Mouse (Mus musculus) heart, postnatal 36 days (tissue): ENCODE measurements at regions not wholly inside any gene's neighbourhood (a gene's known extent, or its start where the extent isn't known, plus 50 kb on each side); places are given as distances from the start of the nearest gene placed in this dataset.

Experiments
- DNase-seq, 2 experiments: peaks; one replicate each; pipeline ENCODE4 v3.0.0; 2021 to 2022
- intact Hi-C: fragments of 180-260 bp; cut with DNase I; formaldehyde crosslinking; loops from one replicate; pipeline ENCODE4 v1.15.1; 2025

DNA sequence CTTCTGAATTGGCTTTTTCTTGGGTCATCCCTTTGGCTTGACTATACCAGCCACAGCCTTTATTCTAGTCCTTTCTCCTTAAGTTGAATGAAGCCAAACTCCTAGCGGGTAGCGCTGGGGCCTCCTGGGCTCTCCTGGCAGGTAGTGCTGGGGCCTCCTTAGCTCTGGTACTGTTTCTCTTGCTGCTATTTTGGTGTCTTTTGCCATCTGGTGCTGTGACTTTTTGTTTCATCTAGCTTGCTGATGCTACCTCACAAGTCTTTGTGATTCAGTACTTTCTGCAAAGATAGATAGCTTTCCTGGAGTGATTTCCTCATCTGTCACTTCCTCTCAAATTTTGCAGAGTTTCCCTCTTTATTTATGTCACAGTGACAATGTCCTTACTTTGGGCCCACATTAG, 90.1 kb downstream of the Tmem200c start:
- intact Hi-C loops: no loop called here
- DNase-seq: no peak

DNA sequence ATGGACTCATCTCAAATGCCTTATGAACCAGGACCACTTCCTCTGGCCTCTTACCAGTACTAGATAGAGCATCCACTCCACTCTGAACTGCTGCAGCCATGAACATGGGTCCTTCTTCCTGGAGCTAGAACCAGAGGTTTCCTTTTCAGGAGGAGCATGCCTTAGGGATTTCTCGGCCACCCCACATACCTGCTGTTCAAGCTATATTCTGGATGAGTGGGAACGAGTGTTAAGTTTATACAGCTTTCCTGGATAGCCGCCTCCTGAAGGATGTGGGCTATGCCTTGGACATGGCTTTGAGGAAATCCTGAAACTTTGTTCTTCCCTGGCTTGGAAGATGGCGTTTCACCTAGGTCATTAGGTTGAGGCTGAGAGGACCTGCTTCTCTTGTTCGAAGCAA, 91.8 kb downstream of the Tmem200c start:
- intact Hi-C loops: no loop called here
- DNase-seq: no peak

DNA sequence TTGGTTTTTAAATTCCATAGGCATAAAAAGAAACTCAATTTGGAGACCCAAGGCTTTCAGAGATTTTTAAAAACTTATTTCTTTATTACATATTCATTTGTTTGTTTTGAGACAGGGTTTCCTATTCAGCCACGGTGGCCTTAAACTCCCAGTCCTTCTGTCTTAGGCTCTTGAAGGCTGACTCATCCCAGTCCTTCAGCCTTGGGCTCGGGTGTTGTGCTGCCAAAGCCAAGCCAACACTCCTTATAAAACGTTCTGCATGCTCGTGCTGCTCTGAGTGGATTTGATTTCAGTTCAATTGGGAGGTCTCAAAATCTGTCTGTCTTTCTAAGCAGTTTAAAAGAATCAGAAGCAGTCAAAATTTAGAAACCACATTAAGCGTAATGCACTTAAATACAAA, 96.8 kb downstream of the Tmem200c start:
- no peak for DNase-seq
- intact Hi-C loops: no loop called here

DNA sequence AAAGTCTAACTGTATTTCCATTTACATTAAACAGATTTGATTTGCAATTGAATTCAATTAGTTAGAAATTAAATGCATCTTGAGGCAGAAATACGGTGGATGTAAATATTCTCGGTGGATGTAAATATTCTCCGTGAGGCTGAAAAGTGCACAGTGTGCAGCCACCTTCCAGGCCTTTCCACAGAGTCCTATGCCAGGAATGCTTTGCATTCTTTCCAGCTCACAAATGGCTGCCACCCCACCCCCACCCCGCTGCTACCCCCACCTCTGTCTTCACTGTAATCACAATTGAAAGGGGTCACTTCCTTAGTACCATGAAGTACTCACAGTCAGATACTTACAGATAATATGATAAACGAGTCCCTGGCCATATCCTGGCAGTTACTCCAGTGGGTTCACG, 101.0 kb downstream of the Tmem200c start:
- intact Hi-C loops: no loop called here

DNA sequence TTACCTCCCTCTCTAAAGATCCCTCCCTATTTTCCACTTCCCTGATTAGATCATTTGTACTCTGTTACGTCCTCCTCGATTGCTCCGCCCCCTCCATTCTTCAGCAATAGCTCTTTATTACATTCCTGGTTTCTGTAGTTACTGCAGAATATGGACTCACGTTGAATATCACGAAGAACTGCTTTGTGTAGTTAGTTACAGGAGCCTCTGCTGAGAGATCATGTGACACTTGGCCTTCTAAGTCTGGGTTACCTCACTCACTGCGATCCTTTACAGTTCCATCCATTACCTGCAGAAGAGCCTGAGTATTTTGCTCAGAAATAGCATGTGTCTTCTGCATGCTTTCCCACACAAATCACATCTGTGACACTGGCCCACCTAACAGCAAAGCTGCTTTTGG, 102.3 kb downstream of the Tmem200c start:
- DNase-seq: no peak
- intact Hi-C loops: no loop called here

More for the DNA sequence above, 101.0 kb downstream of the Tmem200c start:
- DNase-seq: no peak

DNA sequence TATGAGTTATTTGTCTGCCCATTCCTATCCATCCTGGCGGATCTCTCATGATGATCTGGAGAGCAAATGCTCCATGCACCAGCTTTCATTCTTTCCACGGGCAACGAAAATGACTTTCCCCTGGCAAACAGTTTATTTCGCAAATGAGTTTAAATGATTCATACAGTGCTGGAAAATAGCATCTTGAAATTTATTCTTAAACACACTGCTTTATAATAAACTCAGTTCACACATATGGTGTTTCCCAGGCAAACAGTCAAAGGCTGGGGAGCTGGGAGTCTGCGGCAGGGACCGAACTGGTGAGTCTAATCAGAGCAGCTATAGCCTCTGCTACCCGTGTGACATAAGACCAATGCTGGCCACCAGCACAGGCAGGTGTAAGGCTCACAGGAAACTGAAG, 106.8 kb downstream of the Tmem200c start:
- intact Hi-C loops: no loop called here
- no peak for DNase-seq

DNA sequence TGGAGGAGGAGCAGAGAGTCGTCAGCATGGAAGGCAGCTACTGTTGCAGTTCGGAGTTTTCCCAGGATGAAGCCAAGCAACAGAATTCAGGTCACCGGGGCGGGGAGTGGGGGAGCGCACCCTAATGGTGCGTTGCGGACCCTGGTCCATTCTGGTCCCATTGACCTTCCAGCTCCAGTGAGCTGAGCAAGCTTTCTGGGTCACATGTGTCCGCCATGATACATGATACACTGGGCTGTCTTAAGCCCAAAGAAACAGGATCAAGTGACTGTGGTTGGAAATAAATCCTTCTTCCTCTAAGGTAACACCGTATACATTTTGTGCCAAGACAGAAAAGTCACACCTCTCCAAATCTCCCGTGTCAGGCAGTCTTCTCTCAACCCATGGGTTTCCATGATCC, 107.6 kb downstream of the Tmem200c start:
- intact Hi-C loops: no loop called here
- DNase-seq: no peak

DNA sequence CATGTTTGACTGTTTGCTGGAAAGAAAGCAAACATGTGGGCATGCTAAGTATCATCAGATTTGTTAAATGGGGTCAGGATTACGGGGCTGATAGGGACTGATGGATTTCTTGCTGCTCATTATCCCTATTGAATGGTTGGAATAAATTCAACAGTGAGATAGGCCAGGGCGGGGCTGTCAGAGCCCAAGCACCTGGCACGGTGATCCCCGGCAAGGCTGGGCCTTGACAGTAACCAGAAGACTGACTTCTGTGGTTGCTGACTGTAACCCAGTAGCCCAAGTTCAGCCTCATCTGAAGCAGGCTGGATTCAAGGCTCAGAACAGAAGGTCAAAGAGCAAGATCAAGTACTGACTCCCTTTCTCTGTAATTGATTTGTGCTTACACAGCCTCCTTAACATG, 109.6 kb downstream of the Tmem200c start:
- intact Hi-C loops: no loop called here
- no peak for DNase-seq

DNA sequence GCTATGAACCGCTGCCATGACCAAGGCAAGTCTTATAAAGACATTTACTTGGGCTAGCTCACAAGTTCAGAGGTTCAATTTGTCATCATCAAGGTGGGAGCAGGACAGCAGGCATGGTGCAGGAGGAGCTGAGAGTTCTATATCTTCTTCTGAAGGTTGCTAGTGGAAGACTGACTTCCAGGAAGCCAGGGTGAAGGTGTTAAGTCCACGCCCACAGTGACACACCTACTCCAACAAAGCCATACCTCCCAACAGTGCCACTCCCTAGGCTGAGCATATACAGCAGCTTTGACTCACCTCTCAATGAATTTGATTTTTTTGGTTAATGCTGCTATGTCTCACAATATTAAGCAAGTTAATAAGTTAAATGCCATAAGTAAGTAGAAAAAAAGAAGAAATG, 119.2 kb upstream of the Epb41l3 start:
- intact Hi-C loops: no loop called here
- DNase-seq: no peak

DNA sequence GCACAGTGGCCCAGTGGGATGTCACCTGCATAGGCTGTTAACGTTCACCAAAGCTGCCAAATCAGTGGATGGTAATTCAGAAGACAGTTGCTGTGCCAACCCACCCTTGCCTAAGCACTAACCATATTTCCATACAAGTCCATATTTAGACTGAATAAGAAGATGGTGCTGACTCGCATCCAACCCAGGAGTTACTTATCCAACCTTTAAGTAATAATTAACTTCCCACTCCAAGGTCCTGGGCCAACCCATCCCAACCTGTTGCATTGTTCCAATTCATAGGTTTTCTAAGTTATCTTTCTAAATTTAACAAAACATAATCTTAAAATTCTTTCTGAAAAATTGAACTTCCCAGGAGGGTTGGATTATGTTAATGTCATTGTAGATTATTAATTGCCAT, 114.3 kb upstream of the Epb41l3 start:
- intact Hi-C loops: no loop called here
- no peak for DNase-seq

DNA sequence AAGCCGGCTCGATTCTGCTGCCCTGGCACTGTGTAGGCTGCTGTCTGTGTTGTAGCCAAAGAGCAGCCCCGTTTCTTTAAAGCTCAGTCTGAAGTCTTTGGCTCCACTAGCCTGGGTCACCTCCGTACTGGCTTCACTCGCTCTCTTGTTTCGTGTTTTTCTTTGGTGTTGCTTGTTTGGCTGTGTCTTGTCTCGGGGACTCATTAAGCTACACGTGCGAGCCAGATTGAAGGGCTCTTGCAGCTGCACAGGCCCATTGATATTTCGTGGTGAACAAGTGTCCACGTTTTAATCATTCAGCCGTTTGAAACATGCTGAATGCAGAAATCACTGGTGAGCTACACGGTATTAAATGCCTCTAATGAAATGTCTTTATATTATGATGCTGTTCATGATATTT, 99.9 kb upstream of the Epb41l3 start:
- DNase-seq: no peak
- intact Hi-C loops: no loop called here

DNA sequence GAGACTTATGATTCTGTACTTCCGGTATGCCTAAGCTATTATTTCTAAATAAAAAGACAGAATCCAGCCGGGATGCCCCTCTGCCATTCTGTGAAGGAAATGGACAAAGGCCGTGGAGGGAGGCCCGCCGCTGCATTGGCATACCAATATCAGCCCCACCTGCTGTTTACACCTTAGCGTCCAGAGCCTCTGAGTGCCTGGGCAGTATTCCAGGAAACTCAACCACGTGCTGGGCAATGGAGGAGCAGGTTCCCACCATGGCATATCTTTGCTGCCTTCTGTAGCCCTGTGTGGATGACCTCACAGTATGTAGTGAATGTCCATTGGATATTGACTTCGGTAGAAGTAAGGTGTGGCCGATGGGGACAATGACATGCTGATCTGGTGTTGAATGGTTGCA, 97.3 kb upstream of the Epb41l3 start:
- intact Hi-C loops: no loop called here
- no peak for DNase-seq

DNA sequence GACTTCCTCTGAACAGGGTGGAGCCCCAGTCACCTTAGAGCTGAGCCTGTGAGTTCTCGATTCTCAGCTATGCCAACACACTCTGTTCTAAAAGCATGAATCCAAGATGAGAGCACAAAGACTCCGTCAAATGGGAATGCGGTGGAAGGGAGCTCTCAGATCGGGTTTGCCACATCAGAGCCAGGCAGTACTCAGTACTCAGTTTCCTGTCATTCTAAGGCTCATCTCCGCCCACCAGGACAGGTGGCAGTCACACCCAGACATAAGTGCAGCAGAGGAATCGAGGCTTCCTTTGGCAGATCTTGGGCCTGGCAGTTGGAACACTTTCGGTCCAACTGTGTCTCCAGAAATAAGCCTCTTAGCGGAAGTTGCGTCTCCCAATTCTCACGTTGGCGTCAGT, 94.4 kb upstream of the Epb41l3 start:
- intact Hi-C loops: no loop called here
- DNase-seq: no peak

DNA sequence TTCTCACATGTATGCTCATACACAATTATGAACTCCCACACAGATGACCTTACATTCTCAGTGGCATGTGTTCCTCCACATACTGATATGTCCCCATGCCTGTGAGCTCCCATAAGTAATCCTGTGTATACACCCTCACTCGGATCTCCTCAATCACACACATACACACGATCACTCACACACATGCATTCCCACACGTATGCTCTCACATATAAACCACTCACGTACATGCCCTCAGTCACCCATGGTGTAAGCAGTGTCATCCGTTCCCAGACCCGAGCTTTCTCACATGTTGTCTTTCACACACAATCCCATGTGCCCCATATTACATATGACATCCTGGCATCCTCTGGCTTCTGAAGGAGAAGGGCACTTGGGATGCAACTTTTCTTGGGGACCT, 93.4 kb upstream of the Epb41l3 start:
- no peak for DNase-seq
- intact Hi-C loops: no loop called here

DNA sequence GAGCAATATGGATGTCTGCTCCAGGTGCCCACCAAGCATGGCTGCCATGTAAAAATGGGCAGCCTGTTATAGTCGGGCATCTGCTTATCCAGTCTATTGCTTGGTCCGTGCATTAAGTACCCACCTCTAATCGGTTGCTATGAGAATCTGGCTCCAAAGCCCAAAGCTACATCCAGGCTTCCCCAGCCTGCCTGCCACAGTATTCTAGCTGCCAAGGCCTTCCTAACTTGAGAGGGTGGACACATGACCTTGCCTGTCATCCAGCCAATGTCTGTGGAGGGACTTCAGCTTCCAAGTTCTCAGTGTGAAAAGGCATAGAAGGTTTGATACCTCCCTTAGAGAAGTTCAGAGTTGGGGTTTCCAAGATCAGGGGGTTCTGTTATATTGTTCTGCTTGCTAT, 75.6 kb upstream of the Epb41l3 start:
- intact Hi-C loops: no loop called here
- peak in 1 of 2 experiments; percentile 4 for DNase-seq

DNA sequence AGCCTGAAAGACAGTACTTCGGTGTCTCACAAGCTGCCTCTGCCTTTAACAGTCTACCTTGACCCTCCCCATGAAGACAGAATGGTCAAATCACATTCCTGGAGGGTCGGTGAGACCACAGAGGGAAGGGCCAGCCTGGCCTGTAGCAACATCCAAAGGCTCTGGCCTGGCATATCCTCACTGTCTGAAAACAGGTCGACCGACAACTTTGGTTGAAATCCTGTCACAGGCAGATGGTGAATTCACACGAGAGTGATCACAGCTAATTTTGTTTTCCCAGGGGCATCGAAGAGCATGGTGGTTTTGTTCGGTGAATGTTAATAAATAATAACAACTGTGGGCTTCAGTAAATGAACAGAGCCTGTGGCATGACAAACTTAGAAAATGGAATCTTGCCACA, 71.4 kb upstream of the Epb41l3 start:
- intact Hi-C loops: no loop called here
- DNase-seq: no peak

DNA sequence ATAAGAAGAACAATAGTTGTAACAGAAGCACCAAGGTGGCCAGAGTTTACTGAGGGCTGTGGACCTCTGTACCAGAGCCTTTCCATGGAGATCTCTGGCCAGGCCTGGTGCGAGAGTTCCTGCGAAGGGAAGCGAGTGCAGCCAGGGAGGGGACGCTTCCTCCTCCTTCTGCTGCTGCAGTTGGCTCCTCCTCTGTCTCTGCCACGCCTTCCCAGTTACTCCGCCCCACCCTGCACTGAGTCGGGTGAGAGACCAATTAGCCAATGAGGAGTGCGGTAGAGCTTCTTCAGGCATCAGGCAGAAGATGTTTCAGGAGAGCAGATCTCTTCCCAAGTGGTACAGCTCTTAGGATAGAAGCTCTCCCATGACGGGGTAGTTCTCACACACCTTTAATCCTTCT, 69.2 kb upstream of the Epb41l3 start:
- DNase-seq: no peak
- intact Hi-C loops: no loop called here
